Mouse (Mus musculus): ENCODE data around the gene Heatr6. TPM values are rescaled to one million over a fixed set of nuclear protein-coding genes. Genes with fewer than 3 reads are reported as not detected.

The Heatr6 gene
- total and polyA plus RNA-seq, 3 experiments: 5.4 to 6.3 (median 6.3) TPM

- peak overlapping the region; percentile 96 for H3K9ac ChIP-seq (ENCODE audit: low read depth, low read length)
- intact Hi-C loops (cut with DNase I): loop anchor here (5.0 to 10.0 kb wide), 2 partner anchors 312 to 459 kb away; partner anchors contain the start of gene Ap2b1
- no peaks in the 10 kb centered on the region for H3K79me2 ChIP-seq (replicated peaks; ENCODE audit: control insufficient read depth, insufficient read depth, low read length)
- H3K4me1 ChIP-seq (ENCODE audit: control insufficient read depth, insufficient read depth, low read length): no peaks in the 10 kb centered on the region; the same call in 1 of the 2 replicates
- H3K4me3 ChIP-seq: peak overlapping the region; percentile 92
- H3K27ac ChIP-seq: peak overlapping the region; percentile 84; the same call in 1 of the 2 replicates
- no peak for DNase-seq
- 7% methylated on average over 8 of the region's 8 CpGs for WGBS
- peaks cover 1% of the 10 kb centered on the region; the same call in 1 of the 2 replicates for H3K27me3 ChIP-seq (ENCODE audit: control insufficient read depth, insufficient read depth, low read length)
- peaks cover 5% of the 10 kb centered on the region for H3K36me3 ChIP-seq (ENCODE audit: control insufficient read depth, insufficient read depth, low read length)
- TF ChIP-seq POLR2A (IDR thresholded peaks at IDR 0.05; ENCODE audit: insufficient read depth, low read depth, low read length): no peak
- TF ChIP-seq EP300 (IDR thresholded peaks at IDR 0.05; ENCODE audit: insufficient read depth, low read depth, low read length): no peak
- TF ChIP-seq CTCF (IDR thresholded peaks at IDR 0.05): no peak
These were observed 731 bp downstream of the Heatr6 start for GRCm38 (mm10) chr11:83754227-83754626.

- no peaks in the 10 kb centered on the region for H3K36me3 ChIP-seq (ENCODE audit: control insufficient read depth, insufficient read depth, low read length)
These were observed 13.8 kb downstream of the Heatr6 start for GRCm38 (mm10) chr11:83767306-83767705.

GRCm38 (mm10) chr11:83768976-83769375 lies 15.5 kb downstream of the Heatr6 start:
- Histone ChIP-seq H3K27me3 (ENCODE audit: control insufficient read depth, insufficient read depth, low read length) (no peaks in the 10 kb centered on the region), H3K79me2 (replicated peaks; ENCODE audit: control insufficient read depth, insufficient read depth, low read length) (no peaks in the 10 kb centered on the region), H3K9ac (ENCODE audit: low read depth, low read length) (no peak overlapping the region), H3K4me1 (ENCODE audit: control insufficient read depth, insufficient read depth, low read length) (no peaks in the 10 kb centered on the region), H3K27ac (no peak overlapping the region), H3K36me3 (ENCODE audit: control insufficient read depth, insufficient read depth, low read length) (no peaks in the 10 kb centered on the region), H3K4me3 (no peak overlapping the region)
- DNase-seq: no peak
- TF ChIP-seq POLR2A (IDR thresholded peaks at IDR 0.05; ENCODE audit: insufficient read depth, low read depth, low read length) (no peak), CTCF (IDR thresholded peaks at IDR 0.05) (no peak), EP300 (IDR thresholded peaks at IDR 0.05; ENCODE audit: insufficient read depth, low read depth, low read length) (no peak)
- WGBS: 91% methylated on average over 4 of the region's 4 CpGs
- intact Hi-C loops (cut with DNase I): no loop called here

More at GRCm38 (mm10) chr11:83767306-83767705, 13.8 kb downstream of the Heatr6 start:
- H3K9ac ChIP-seq (ENCODE audit: low read depth, low read length): no peak overlapping the region
- no peaks in the 10 kb centered on the region for H3K79me2 ChIP-seq (replicated peaks; ENCODE audit: control insufficient read depth, insufficient read depth, low read length)
- WGBS: 92% methylated on average over 9 of the region's 9 CpGs
- H3K4me1 ChIP-seq (ENCODE audit: control insufficient read depth, insufficient read depth, low read length): no peaks in the 10 kb centered on the region
- no peak overlapping the region for H3K4me3 ChIP-seq
- H3K27ac ChIP-seq: no peak overlapping the region
- intact Hi-C loops (cut with DNase I): no loop called here
- H3K27me3 ChIP-seq (ENCODE audit: control insufficient read depth, insufficient read depth, low read length): no peaks in the 10 kb centered on the region
- no peak for TF ChIP-seq EP300 (IDR thresholded peaks at IDR 0.05; ENCODE audit: insufficient read depth, low read depth, low read length)
- TF ChIP-seq CTCF (IDR thresholded peaks at IDR 0.05): no peak
- TF ChIP-seq POLR2A (IDR thresholded peaks at IDR 0.05; ENCODE audit: insufficient read depth, low read depth, low read length): no peak
- no peak for DNase-seq

DNA sequence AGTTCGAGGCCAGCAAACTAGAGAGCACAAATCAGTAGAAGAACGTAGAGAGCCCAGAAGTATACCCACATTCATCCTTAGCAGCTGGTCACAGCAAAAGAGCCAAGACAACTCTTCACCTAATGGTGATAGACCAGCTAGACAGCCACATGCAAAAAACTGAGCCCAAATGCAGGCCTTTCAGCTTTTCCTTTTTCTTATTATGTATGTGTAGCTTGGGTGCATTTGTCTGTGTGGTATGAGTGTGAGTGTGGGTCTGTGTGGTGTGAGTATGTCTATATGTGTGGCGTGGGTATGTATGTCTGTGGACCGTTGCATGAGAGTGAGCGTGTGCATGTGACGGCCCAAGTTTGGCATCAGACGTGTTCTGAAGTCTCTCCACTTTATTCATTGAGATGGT lies 17.5 kb downstream of the Heatr6 start:
- Histone ChIP-seq H3K27ac (no peak overlapping the region), H3K9ac (ENCODE audit: low read depth, low read length) (no peak overlapping the region), H3K79me2 (replicated peaks; ENCODE audit: control insufficient read depth, insufficient read depth, low read length) (no peaks in the 10 kb centered on the region), H3K36me3 (ENCODE audit: control insufficient read depth, insufficient read depth, low read length) (no peaks in the 10 kb centered on the region), H3K4me1 (ENCODE audit: control insufficient read depth, insufficient read depth, low read length) (no peaks in the 10 kb centered on the region), H3K27me3 (ENCODE audit: control insufficient read depth, insufficient read depth, low read length) (no peaks in the 10 kb centered on the region), H3K4me3 (no peak overlapping the region)
- TF ChIP-seq EP300 (IDR thresholded peaks at IDR 0.05; ENCODE audit: insufficient read depth, low read depth, low read length): no peak
- TF ChIP-seq POLR2A (IDR thresholded peaks at IDR 0.05; ENCODE audit: insufficient read depth, low read depth, low read length): no peak
- TF ChIP-seq CTCF (IDR thresholded peaks at IDR 0.05): no peak
- WGBS: 89% methylated on average over 7 of the region's 7 CpGs
- no peak for DNase-seq
- intact Hi-C loops (cut with DNase I): no loop called here

- no peak for DNase-seq
- Histone ChIP-seq H3K27ac (no peak overlapping the region), H3K36me3 (ENCODE audit: control insufficient read depth, insufficient read depth, low read length) (no peaks in the 10 kb centered on the region), H3K4me1 (ENCODE audit: control insufficient read depth, insufficient read depth, low read length) (no peaks in the 10 kb centered on the region), H3K4me3 (no peak overlapping the region), H3K9ac (ENCODE audit: low read depth, low read length) (no peak overlapping the region), H3K27me3 (ENCODE audit: control insufficient read depth, insufficient read depth, low read length) (no peaks in the 10 kb centered on the region), H3K79me2 (replicated peaks; ENCODE audit: control insufficient read depth, insufficient read depth, low read length) (no peaks in the 10 kb centered on the region)
- intact Hi-C loops (cut with DNase I): no loop called here
- TF ChIP-seq POLR2A (IDR thresholded peaks at IDR 0.05; ENCODE audit: insufficient read depth, low read depth, low read length) (no peak), CTCF (IDR thresholded peaks at IDR 0.05) (no peak), EP300 (IDR thresholded peaks at IDR 0.05; ENCODE audit: insufficient read depth, low read depth, low read length) (no peak)
- WGBS: 99% methylated on average over 6 of the region's 6 CpGs
These were observed 18.8 kb downstream of the Heatr6 start for GRCm38 (mm10) chr11:83772341-83772740.

- no peaks in the 10 kb centered on the region for H3K36me3 ChIP-seq (ENCODE audit: control insufficient read depth, insufficient read depth, low read length)
These were observed 20.2 kb downstream of the Heatr6 start for GRCm38 (mm10) chr11:83773691-83774090.

More at GRCm38 (mm10) chr11:83773691-83774090, 20.2 kb downstream of the Heatr6 start:
- H3K4me3 ChIP-seq: no peak overlapping the region
- H3K79me2 ChIP-seq (replicated peaks; ENCODE audit: control insufficient read depth, insufficient read depth, low read length): no peaks in the 10 kb centered on the region
- intact Hi-C loops (cut with DNase I): no loop called here
- TF ChIP-seq EP300 (IDR thresholded peaks at IDR 0.05; ENCODE audit: insufficient read depth, low read depth, low read length): no peak
- no peak for TF ChIP-seq CTCF (IDR thresholded peaks at IDR 0.05)
- TF ChIP-seq POLR2A (IDR thresholded peaks at IDR 0.05; ENCODE audit: insufficient read depth, low read depth, low read length): no peak
- H3K27ac ChIP-seq: no peak overlapping the region
- WGBS: 94% methylated on average over 16 of the region's 16 CpGs
- no peak overlapping the region for H3K9ac ChIP-seq (ENCODE audit: low read depth, low read length)
- H3K27me3 ChIP-seq (ENCODE audit: control insufficient read depth, insufficient read depth, low read length): no peaks in the 10 kb centered on the region
- DNase-seq: no peak
- no peaks in the 10 kb centered on the region for H3K4me1 ChIP-seq (ENCODE audit: control insufficient read depth, insufficient read depth, low read length)
